Comparison of ENCODE assay signal across 1 mouse cellular context in the genomic region with DNA sequence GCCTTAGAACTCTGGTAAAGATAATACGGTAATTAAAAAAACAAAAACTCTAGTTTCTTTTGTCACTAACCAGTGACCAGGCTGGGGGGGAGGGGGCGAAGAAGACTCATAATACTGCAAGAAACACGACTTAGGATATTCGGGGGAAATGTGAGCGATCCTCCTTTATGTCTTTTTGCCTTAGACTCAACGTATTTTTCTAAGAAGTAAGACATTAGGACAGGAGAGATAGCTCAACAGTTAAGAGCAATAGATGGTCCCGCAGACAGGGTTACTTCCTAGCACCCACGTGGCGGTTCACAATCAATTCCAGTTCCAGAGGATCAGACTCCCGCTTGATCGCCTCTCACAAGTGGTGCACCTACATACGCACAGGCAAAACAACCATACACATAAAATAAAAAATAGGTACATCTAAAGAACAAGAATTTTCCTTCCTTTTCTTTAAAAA.
TF ChIP-seq lines count a peak whose summit lies in the region.

No protein-coding gene starts in this region.

TF ChIP-seq in MEL, 35 proteins besides CTCF, POLR2A, EP300 and RAD21:
- 0 out of 2 replicates have a peak, but pooled peaks have one; percentile 45 for TF ChIP-seq POLR2AphosphoS5 (IDR thresholded peaks at IDR 0.05; ENCODE audit: borderline replicate concordance, low read depth, low read length)
- TF ChIP-seq ELF1 (IDR thresholded peaks at IDR 0.05; ENCODE audit: low read depth, low read length) = no peak; the same call in none of the 2 replicates
- peak; percentile 74; the same call in 1 of the 2 replicates for TF ChIP-seq TBP (IDR thresholded peaks at IDR 0.05; ENCODE audit: low read depth, low read length)
- peak; percentile 83 for TF ChIP-seq USF1 (IDR thresholded peaks at IDR 0.05; ENCODE audit: low read depth, low read length)
- TF ChIP-seq JUND (IDR thresholded peaks at IDR 0.05; ENCODE audit: low read depth, low read length) = 0 out of 2 replicates have a peak, but pooled peaks have one; percentile 21
- TF ChIP-seq MAFK (IDR thresholded peaks at IDR 0.05; ENCODE audit: borderline replicate concordance, low read depth, low read length) = 0 out of 2 replicates have a peak, but pooled peaks have one; percentile 34
- no peak for TF ChIP-seq TCF12 (IDR thresholded peaks at IDR 0.05; ENCODE audit: low read depth, low read length)
- peak; percentile 14; the same call in 1 of the 2 replicates for TF ChIP-seq CHD2 (IDR thresholded peaks at IDR 0.05; ENCODE audit: low read length)
- peak; percentile 99 for TF ChIP-seq MAX (IDR thresholded peaks at IDR 0.05; ENCODE audit: low read length)
- peak; percentile 100 for TF ChIP-seq MYC (IDR thresholded peaks at IDR 0.05; ENCODE audit: low read depth, low read length)
- TF ChIP-seq CHD1 (IDR thresholded peaks at IDR 0.05; ENCODE audit: low read depth, low read length) = peak; percentile 91
- TF ChIP-seq MEF2A (IDR thresholded peaks at IDR 0.05; ENCODE audit: extremely low read depth, insufficient replicate concordance, low read depth, low read length, poor library complexity, severe bottlenecking) = 0 out of 2 replicates have a peak, but pooled peaks have one; percentile 23
- peak; percentile 61 for TF ChIP-seq BHLHE40 (IDR thresholded peaks at IDR 0.05; ENCODE audit: borderline replicate concordance, low read depth, low read length)
- no peak for TF ChIP-seq MYB (IDR thresholded peaks at IDR 0.05; ENCODE audit: low read depth, low read length)
- TF ChIP-seq ETS1 (IDR thresholded peaks at IDR 0.05; ENCODE audit: low read depth, low read length) = peak; percentile 60; the same call in 1 of the 2 replicates
- peak; percentile 58; the same call in 1 of the 2 replicates for TF ChIP-seq ZNF384 (IDR thresholded peaks at IDR 0.05; ENCODE audit: low read depth, low read length)
- no peak for TF ChIP-seq ZC3H11A (IDR thresholded peaks at IDR 0.05; ENCODE audit: low read depth, low read length)
- peak; percentile 100 for TF ChIP-seq MXI1 (IDR thresholded peaks at IDR 0.05; ENCODE audit: low read depth, low read length)
- no peak for TF ChIP-seq GATA1 (IDR thresholded peaks at IDR 0.05; ENCODE audit: low read depth, low read length)
- no peak for TF ChIP-seq HCFC1 (IDR thresholded peaks at IDR 0.05; ENCODE audit: low read depth, low read length)
- TF ChIP-seq SIN3A (IDR thresholded peaks at IDR 0.05; ENCODE audit: low read length) = peak; percentile 99
- peak; percentile 86 for TF ChIP-seq ZMIZ1 (IDR thresholded peaks at IDR 0.05; ENCODE audit: low read depth, low read length)
TF ChIP-seq in MEL: peak in this region for 16.
